Mouse (Mus musculus): ENCODE data around the gene 4931414P19Rik.

The 4931414P19Rik gene

GRCm38 (mm10) chr14:54605752-54606321 is at the start of gene 4931414P19Rik:
Gene 4931414P19Rik, minus strand, starts transcription at chr14:54605993.
- DNase-seq (ENCODE audit: low spot score), result peak; percentile 54

GRCm38 (mm10) chr14:54653496-54653895 is 47.7 kb upstream of the 4931414P19Rik start:
- peak; percentile 57 for DNase-seq (ENCODE audit: low spot score)

GRCm38 (mm10) chr14:54652787-54653186 is 47.0 kb upstream of the 4931414P19Rik start:
- DNase-seq (ENCODE audit: low spot score), result no peak

- no peak for DNase-seq (ENCODE audit: low spot score)
These were observed 45.8 kb upstream of the 4931414P19Rik start for GRCm38 (mm10) chr14:54651556-54651955.

- peak; percentile 47 for DNase-seq (ENCODE audit: low spot score)
These were observed 45.0 kb upstream of the 4931414P19Rik start for GRCm38 (mm10) chr14:54650621-54651454.

- no peak for DNase-seq (ENCODE audit: low spot score)
These were observed 42.1 kb upstream of the 4931414P19Rik start for GRCm38 (mm10) chr14:54647900-54648299.

GRCm38 (mm10) chr14:54646898-54647636 is 41.3 kb upstream of the 4931414P19Rik start:
- no peak for DNase-seq (ENCODE audit: low spot score)

GRCm38 (mm10) chr14:54646455-54646854 is 40.7 kb upstream of the 4931414P19Rik start:
- no peak for DNase-seq (ENCODE audit: low spot score)

GRCm38 (mm10) chr14:54644294-54644693 is 38.5 kb upstream of the 4931414P19Rik start:
- no peak for DNase-seq (ENCODE audit: low spot score)

- DNase-seq (ENCODE audit: low spot score), result no peak
These were observed 37.2 kb upstream of the 4931414P19Rik start for GRCm38 (mm10) chr14:54643011-54643410.

GRCm38 (mm10) chr14:54642224-54642944 is 36.6 kb upstream of the 4931414P19Rik start:
- DNase-seq (ENCODE audit: low spot score), result no peak

- peak; percentile 82 for DNase-seq (ENCODE audit: low spot score)
These were observed 35.6 kb upstream of the 4931414P19Rik start, which contains the start of gene Cdh24 for GRCm38 (mm10) chr14:54641305-54641969. Gene Cdh24, minus strand, starts transcription at chr14:54641364.

- no peak for DNase-seq (ENCODE audit: low spot score)
These were observed 35.1 kb upstream of the 4931414P19Rik start, which contains the start of gene Gm17606 for GRCm38 (mm10) chr14:54640946-54641304. Gene Gm17606, plus strand, starts transcription at chr14:54640952.

GRCm38 (mm10) chr14:54640121-54640520 is 34.3 kb upstream of the 4931414P19Rik start:
- DNase-seq (ENCODE audit: low spot score), result no peak

- no peak for DNase-seq (ENCODE audit: low spot score)
These were observed 32.4 kb upstream of the 4931414P19Rik start for GRCm38 (mm10) chr14:54638210-54638609.

- no peak for DNase-seq (ENCODE audit: low spot score)
These were observed 31.2 kb upstream of the 4931414P19Rik start for GRCm38 (mm10) chr14:54636954-54637353.

GRCm38 (mm10) chr14:54634182-54634581 is 28.4 kb upstream of the 4931414P19Rik start:
- DNase-seq (ENCODE audit: low spot score), result no peak

- no peak for DNase-seq (ENCODE audit: low spot score)
These were observed 26.5 kb upstream of the 4931414P19Rik start for GRCm38 (mm10) chr14:54632252-54632651.

- no peak for DNase-seq (ENCODE audit: low spot score)
These were observed 25.4 kb upstream of the 4931414P19Rik start for GRCm38 (mm10) chr14:54631240-54631599.

GRCm38 (mm10) chr14:54630583-54631239 is 24.9 kb upstream of the 4931414P19Rik start:
- no peak for DNase-seq (ENCODE audit: low spot score)

GRCm38 (mm10) chr14:54629797-54630196 is 24.0 kb upstream of the 4931414P19Rik start:
- no peak for DNase-seq (ENCODE audit: low spot score)
